Mouse (Mus musculus) heart, embryonic 13.5 days (tissue): ENCODE measurements around the gene Nelfe. TPM values are rescaled to one million over a fixed set of nuclear protein-coding genes. Genes with fewer than 3 reads are reported as not detected.

Source experiments
- ATAC-seq: fragments of 200-750 bp; cut with Nextera tagmentation; 2 replicates; pipeline ENCODE4 v1.8.0; 2017; ENCODE audit warnings: moderate TSS enrichment; ENCODE audit not compliant: insufficient number of reproducible peaks, low FRiP score, low TSS enrichment; ENCODE audit errors: extremely low read depth
- H3K27ac ChIP-seq: fragments of 300-500 bp; sonication (generic); replicated peaks from 2 replicates; pipeline ENCODE4 v1.5.1; 2015; ENCODE audit warnings: moderate library complexity, mild to moderate bottlenecking, inconsistent platforms
- H3K27me3 ChIP-seq: fragments of 300-500 bp; sonication (generic); replicated peaks from 2 replicates; pipeline ENCODE4 v1.6.1; 2015; ENCODE audit warnings: mild to moderate bottlenecking, inconsistent platforms
- H3K36me3 ChIP-seq: fragments of 300-500 bp; sonication (generic); 2 replicates; pipeline ENCODE4 v1.6.1; 2015; ENCODE audit warnings: mild to moderate bottlenecking, inconsistent platforms
- H3K4me1 ChIP-seq: fragments of 300-500 bp; sonication (generic); 2 replicates; pipeline ENCODE4 v1.6.1; 2015; ENCODE audit warnings: inconsistent platforms
- H3K4me2 ChIP-seq: fragments of 300-500 bp; sonication (generic); 2 replicates; pipeline ENCODE4 v1.6.1; 2015; ENCODE audit warnings: inconsistent platforms, mild to moderate bottlenecking, moderate library complexity
- H3K4me3 ChIP-seq: fragments of 300-500 bp; sonication (generic); 2 replicates; pipeline ENCODE4 v1.5.1; 2015; ENCODE audit warnings: moderate library complexity, mild to moderate bottlenecking, inconsistent platforms
- H3K9ac ChIP-seq: fragments of 300-500 bp; sonication (generic); 2 replicates; pipeline ENCODE4 v1.6.1; 2015; ENCODE audit warnings: inconsistent platforms, mild to moderate bottlenecking, moderate library complexity
- H3K9me3 ChIP-seq: fragments of 300-500 bp; sonication (generic); 2 replicates; pipeline ENCODE4 v1.6.1; 2016; ENCODE audit warnings: inconsistent platforms
- WGBS: fragments of 180-500 bp; shearing (Covaris S2); methylation state at CpG from one replicate; pipeline ENCODE4 v1.1.7; 2015; ENCODE audit warnings: mixed read lengths; 5-methylcytosine and 5-hydroxymethylcytosine counted together
- polyA plus RNA-seq: library from polyadenylated mRNA; unstranded; fragments of >200 nt; fragmentation: Nextera tagmentation; extraction: Ambion mirVana; gene quantifications from 2 replicates; pipeline ENCODE4 v1.2.1, GENCODE M21; 2015

The Nelfe gene
- polyA plus RNA-seq, 1 experiment from 2014 or later: 68.5 TPM

- no peaks in the 10 kb centered on the region for H3K9me3 ChIP-seq
Observed at GRCm38 (mm10) chr17:34881166-34881565, 31.0 kb downstream of the Nelfe start.

GRCm38 (mm10) chr17:34881683-34882310 lies 31.6 kb downstream of the Nelfe start, which contains the start of gene Gm20547:
Gm20547 (minus strand) TSS chr17:34882042.
- Histone ChIP-seq H3K9ac (peak within 1 kb of the TSS; percentile 61), H3K27ac (no peak within 1 kb of the TSS), H3K4me3 (0 out of 2 replicates have a peak within 1 kb of the TSS, but pooled peaks have one; percentile 1), H3K9me3 (no peaks in the 10 kb centered on the region), H3K4me1 (peaks cover 19% of the 10 kb centered on the region; the same call in 1 of the 2 replicates), H3K36me3 (no peaks in the 10 kb centered on the region), H3K27me3 (peaks cover 2% of the 10 kb centered on the region; the same call in 1 of the 2 replicates), H3K4me2 (peak within 1 kb of the TSS; percentile 47)
- whole genome bisulfite sequencing: 9% methylated on average over 15 of the region's 15 CpGs
- ATAC-seq: no peak

More at GRCm38 (mm10) chr17:34881166-34881565, 31.0 kb downstream of the Nelfe start:
- no peak overlapping the region for H3K9ac ChIP-seq
- no peak for ATAC-seq
- peaks cover 2% of the 10 kb centered on the region; the same call in 1 of the 2 replicates for H3K27me3 ChIP-seq
- no peak overlapping the region for H3K27ac ChIP-seq
- no peak overlapping the region for H3K4me3 ChIP-seq
- H3K4me1 ChIP-seq: peaks cover 18% of the 10 kb centered on the region; the same call in 1 of the 2 replicates
- no peak overlapping the region for H3K4me2 ChIP-seq
- no peaks in the 10 kb centered on the region for H3K36me3 ChIP-seq

- Histone ChIP-seq H3K27ac (no peak overlapping the region), H3K9me3 (no peaks in the 10 kb centered on the region), H3K4me3 (no peak overlapping the region), H3K9ac (no peak overlapping the region), H3K36me3 (no peaks in the 10 kb centered on the region), H3K4me2 (no peak overlapping the region), H3K27me3 (peaks cover 2% of the 10 kb centered on the region; the same call in 1 of the 2 replicates), H3K4me1 (peaks cover 19% of the 10 kb centered on the region; the same call in 1 of the 2 replicates)
- WGBS: 56% methylated on average over 3 of the region's 3 CpGs
- no peak for ATAC-seq
Observed at GRCm38 (mm10) chr17:34883332-34883731, 33.1 kb downstream of the Nelfe start.

DNA sequence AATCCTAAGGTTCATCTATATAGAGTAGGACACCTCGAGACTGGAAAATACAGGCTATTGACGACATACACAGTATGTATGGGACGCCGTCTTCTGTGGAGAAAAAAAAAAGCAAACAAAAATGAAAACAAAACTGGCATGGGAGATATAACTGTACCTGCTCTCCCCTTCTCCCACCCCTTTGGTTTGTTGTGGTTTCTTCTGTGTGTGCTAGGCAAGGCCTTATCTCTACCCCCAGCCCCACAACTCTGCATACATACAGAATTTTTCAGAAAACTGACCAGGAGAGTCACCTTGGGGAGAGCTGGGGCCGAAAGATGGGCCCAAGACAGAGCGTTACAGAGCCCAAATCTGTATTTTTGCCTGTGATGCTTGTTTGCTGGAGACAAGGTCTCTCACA lies 34.5 kb downstream of the Nelfe start:
- 75% methylated on average over 6 of the region's 6 CpGs for WGBS
- Histone ChIP-seq H3K9ac (no peak overlapping the region), H3K4me3 (no peak overlapping the region), H3K4me2 (no peak overlapping the region), H3K4me1 (peaks cover 13% of the 10 kb centered on the region; the same call in 1 of the 2 replicates), H3K36me3 (no peaks in the 10 kb centered on the region), H3K27me3 (peaks cover 2% of the 10 kb centered on the region; the same call in 1 of the 2 replicates), H3K27ac (no peak overlapping the region), H3K9me3 (no peaks in the 10 kb centered on the region)
- ATAC-seq: no peak

- Histone ChIP-seq H3K36me3 (no peaks in the 10 kb centered on the region), H3K27me3 (no peaks in the 10 kb centered on the region; the same call in 1 of the 2 replicates), H3K4me2 (no peak overlapping the region), H3K9me3 (no peaks in the 10 kb centered on the region), H3K4me3 (no peak overlapping the region), H3K27ac (no peak overlapping the region), H3K4me1 (peaks cover 13% of the 10 kb centered on the region; the same call in 1 of the 2 replicates), H3K9ac (no peak overlapping the region; the same call in 1 of the 2 replicates)
- ATAC-seq: no peak
- 73% methylated on average over 3 of the region's 3 CpGs for WGBS
Observed at GRCm38 (mm10) chr17:34885615-34886014, 35.4 kb downstream of the Nelfe start.

GRCm38 (mm10) chr17:34887942-34888341 lies 37.8 kb downstream of the Nelfe start:
- 72% methylated on average over 5 of the region's 5 CpGs for WGBS
- Histone ChIP-seq H3K27me3 (no peaks in the 10 kb centered on the region), H3K36me3 (no peaks in the 10 kb centered on the region), H3K4me1 (peaks cover 7% of the 10 kb centered on the region; the same call in 1 of the 2 replicates), H3K4me2 (no peak overlapping the region), H3K27ac (no peak overlapping the region), H3K9ac (no peak overlapping the region), H3K4me3 (no peak overlapping the region), H3K9me3 (no peaks in the 10 kb centered on the region)
- no peak for ATAC-seq

DNA sequence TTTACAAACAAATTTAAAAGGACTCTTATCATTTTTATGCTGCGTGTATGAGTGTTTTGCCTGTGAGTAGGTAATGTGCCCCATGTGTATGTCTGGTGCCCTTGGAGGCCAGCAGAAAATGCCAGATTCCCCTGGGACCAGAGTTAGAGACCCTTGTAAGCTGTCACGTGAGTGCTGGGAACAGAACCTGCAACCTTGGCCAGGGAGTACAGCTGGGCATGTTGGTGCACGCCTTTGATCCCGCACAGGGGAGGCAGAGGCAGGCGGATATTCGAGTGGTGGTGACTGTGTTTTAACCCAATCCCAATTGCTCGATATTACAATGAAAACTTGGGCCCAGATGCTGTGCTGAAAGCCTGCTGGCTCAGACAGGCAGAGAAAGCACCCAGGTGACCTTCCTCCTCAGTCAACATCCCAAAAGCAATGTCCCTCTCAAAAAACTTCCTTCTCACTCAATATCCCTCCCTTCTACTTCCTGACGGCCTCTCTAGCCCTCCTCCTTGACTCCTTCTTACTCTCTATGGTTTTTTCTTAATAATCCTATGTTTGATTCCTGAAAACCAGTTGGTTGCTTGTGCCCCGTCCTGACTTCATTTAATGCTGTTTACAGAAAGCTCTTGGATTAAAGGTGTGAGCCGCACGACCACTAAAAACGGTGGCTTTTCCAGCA lies 40.0 kb downstream of the Nelfe start:
- WGBS: 79% methylated on average over 12 of the region's 12 CpGs
- ATAC-seq: no peak
- H3K4me3 ChIP-seq: no peak overlapping the region
- no peaks in the 10 kb centered on the region for H3K27me3 ChIP-seq
- peaks cover 17% of the 10 kb centered on the region for H3K4me1 ChIP-seq
- H3K4me2 ChIP-seq: no peak overlapping the region
- H3K27ac ChIP-seq: no peak overlapping the region
- H3K36me3 ChIP-seq: no peaks in the 10 kb centered on the region
- H3K9ac ChIP-seq: no peak overlapping the region
- H3K9me3 ChIP-seq: no peaks in the 10 kb centered on the region

DNA sequence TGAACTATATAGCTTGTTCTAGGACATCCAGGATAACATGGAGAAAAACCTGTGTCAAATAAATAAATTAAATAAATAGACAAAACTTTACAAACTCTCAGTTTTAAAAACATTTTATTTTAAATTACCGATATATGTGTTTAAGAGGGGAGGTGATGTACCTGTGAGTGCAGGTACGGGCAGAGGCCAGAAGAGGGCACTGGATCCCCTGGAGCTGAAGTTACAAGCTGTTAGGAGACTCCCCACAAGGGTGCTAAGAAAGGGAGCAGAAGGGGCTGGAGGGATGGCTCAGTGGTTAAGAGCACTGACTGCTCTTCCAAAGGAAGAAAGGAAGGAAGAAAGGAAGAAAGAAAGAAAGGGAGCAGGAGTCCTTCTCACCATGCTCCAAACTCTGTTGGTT lies 41.2 kb downstream of the Nelfe start:
- Histone ChIP-seq H3K27me3 (no peaks in the 10 kb centered on the region), H3K9ac (no peak overlapping the region), H3K4me1 (peaks cover 22% of the 10 kb centered on the region), H3K4me3 (no peak overlapping the region), H3K9me3 (no peaks in the 10 kb centered on the region), H3K4me2 (no peak overlapping the region), H3K27ac (no peak overlapping the region), H3K36me3 (peaks cover 7% of the 10 kb centered on the region)
- ATAC-seq: no peak
- WGBS: 85% methylated on average over 2 of the region's 2 CpGs

DNA sequence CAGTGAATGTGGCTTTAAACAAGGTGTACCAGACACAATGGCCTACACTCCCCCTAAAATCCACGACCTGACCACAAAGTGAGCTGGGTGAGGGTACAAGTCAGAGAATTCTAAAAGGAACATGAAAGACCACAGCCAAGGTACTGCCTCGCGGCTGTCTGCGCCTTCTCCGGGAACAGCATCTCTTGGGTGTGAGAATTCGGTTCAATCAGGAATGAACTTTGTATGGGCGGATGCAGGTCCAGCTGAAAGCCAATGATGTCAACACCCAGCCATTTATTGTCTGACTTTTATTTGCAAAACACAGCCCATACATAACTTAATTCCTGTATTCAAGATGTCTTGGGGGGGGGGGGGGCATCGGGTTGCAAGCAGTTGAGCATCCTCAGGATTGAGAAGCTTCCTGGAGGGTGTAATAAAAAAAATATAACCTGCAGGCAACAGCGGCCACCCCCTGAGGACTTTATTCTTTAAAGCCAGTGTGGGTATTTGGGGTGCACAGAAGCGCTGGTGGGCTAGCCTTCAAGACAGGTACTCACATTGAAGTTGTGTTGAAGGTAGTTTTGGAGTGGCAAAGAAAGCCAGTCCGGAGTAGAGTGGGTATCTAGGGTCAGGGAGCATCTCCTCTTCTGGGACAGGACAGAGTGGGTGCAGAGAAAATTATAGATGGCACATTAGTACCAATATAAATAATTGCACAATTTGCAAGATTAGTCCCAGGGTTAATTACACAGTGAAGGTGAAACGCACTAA lies 43.1 kb downstream of the Nelfe start:
- Histone ChIP-seq H3K4me3 (peak overlapping the region; percentile 93), H3K4me1 (peaks cover 38% of the 10 kb centered on the region), H3K27ac (peak overlapping the region; percentile 88), H3K36me3 (peaks cover 9% of the 10 kb centered on the region), H3K4me2 (peak overlapping the region; percentile 93), H3K9me3 (no peaks in the 10 kb centered on the region), H3K27me3 (no peaks in the 10 kb centered on the region), H3K9ac (peak overlapping the region; percentile 80)
- WGBS: 73% methylated on average over 12 of the region's 12 CpGs
- no peak for ATAC-seq

GRCm38 (mm10) chr17:34894074-34894597 lies 43.9 kb downstream of the Nelfe start:
- H3K9me3 ChIP-seq: no peaks in the 10 kb centered on the region
- peak; percentile 81 for ATAC-seq
- H3K4me1 ChIP-seq: peaks cover 38% of the 10 kb centered on the region
- H3K9ac ChIP-seq: peak overlapping the region; percentile 93
- peak overlapping the region; percentile 88 for H3K27ac ChIP-seq
- peak overlapping the region; percentile 93 for H3K4me2 ChIP-seq
- 1% methylated on average over 33 of the region's 51 CpGs for WGBS
- no peaks in the 10 kb centered on the region for H3K27me3 ChIP-seq
- H3K36me3 ChIP-seq: peaks cover 9% of the 10 kb centered on the region
- peak overlapping the region; percentile 93 for H3K4me3 ChIP-seq
